Mouse (Mus musculus): ENCODE measurements at regions not wholly inside any gene's neighbourhood (a gene's known extent, or its start where the extent isn't known, plus 50 kb on each side); places are given as distances from the start of the nearest gene placed in this dataset.

- no peak for TF ChIP-seq CTCF (IDR thresholded peaks at IDR 0.05)
- no peak for TF ChIP-seq EP300 (IDR thresholded peaks at IDR 0.05; ENCODE audit: insufficient read depth, low read depth, low read length)
- TF ChIP-seq POLR2A (IDR thresholded peaks at IDR 0.05; ENCODE audit: insufficient read depth, low read depth, low read length), result no peak
Observed at GRCm38 (mm10) chr10:125866346-125866745, 99.6 kb upstream of the Lrig3 start.

Data from heart, adult 2 months (tissue).